Mouse (Mus musculus) testis, adult 2 months (tissue): ENCODE measurements around the gene Gm10974.

Experiments
- CTCF ChIP-seq: fragments of 200-500 bp; IDR thresholded peaks from 2 replicates; pipeline ENCODE4 v1.5.1; 2012; ENCODE audit warnings: low read depth, mild to moderate bottlenecking, inconsistent platforms, low read length, moderate library complexity; ENCODE audit not compliant: control insufficient read depth, insufficient read depth, insufficient replicate concordance
- POLR2A ChIP-seq: fragments of 200-500 bp; IDR thresholded peaks from 2 replicates; pipeline ENCODE4 v1.6.1; 2012; ENCODE audit warnings: low read depth, mild to moderate bottlenecking, inconsistent platforms, low read length, moderate library complexity; ENCODE audit not compliant: control insufficient read depth

DNA sequence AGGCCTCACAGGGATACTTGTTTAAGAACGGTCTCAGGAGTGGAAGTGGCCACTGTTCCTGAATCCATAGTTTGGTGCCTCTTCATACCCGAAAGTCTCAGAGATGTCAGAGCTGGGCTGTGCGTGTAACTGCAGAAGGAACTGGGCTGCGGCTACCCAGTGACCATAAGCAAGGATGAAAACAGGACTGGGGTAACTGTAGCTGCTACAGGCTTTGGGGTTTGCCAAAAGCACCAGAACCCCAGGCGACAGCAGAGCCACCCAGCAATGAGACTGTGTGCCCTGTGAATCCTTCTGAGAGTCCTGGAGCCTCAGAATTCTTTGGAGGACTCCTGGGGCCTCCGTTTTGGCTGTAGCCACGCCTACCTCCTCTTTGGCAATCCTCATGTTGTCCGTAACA is 35.9 kb downstream of the Gm10974 start:
- TF ChIP-seq POLR2A (no peak), CTCF (no peak)
